Comparison of ENCODE assay signal across 1 mouse cellular context in the genomic region with DNA sequence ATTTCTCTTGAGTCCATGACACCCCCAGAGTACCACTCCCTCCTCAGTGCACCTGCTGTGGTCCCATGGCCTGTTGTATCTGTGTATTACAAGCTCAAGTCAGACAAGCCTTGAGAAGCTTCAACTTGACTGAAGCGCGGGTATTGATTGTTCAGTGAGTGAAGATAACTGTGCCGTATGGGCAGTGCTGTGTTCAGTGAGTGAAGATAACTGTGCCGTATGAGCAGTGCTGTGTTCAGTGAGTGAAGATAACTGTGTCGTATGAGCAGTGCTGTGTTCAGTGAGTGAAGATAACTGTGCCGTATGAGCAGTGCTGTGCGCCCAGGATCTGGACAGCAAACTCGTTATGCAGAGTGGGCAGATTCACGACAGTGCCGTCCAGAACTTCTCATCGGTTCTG.
TF ChIP-seq lines count a peak whose summit lies in the region.

No protein-coding gene starts in this region.

TF ChIP-seq in MEL, 35 proteins besides CTCF, POLR2A, EP300 and RAD21 (continued from another document):
- no peak for TF ChIP-seq CHD2 (IDR thresholded peaks at IDR 0.05; ENCODE audit: low read length)
- TF ChIP-seq MAFK (IDR thresholded peaks at IDR 0.05; ENCODE audit: borderline replicate concordance, low read depth, low read length) = no peak
- no peak for TF ChIP-seq GABPA (IDR thresholded peaks at IDR 0.05; ENCODE audit: low read depth, low read length)
- TF ChIP-seq MYB (IDR thresholded peaks at IDR 0.05; ENCODE audit: low read depth, low read length) = no peak
- no peak for TF ChIP-seq ZC3H11A (IDR thresholded peaks at IDR 0.05; ENCODE audit: low read depth, low read length)
- TF ChIP-seq JUND (IDR thresholded peaks at IDR 0.05; ENCODE audit: low read depth, low read length) = no peak
- no peak for TF ChIP-seq MYC (IDR thresholded peaks at IDR 0.05; ENCODE audit: low read depth, low read length)
- 0 out of 2 replicates have a peak, but pooled peaks have one; percentile 29 for TF ChIP-seq ETS1 (IDR thresholded peaks at IDR 0.05; ENCODE audit: low read depth, low read length)
